ENCODE assay signal across 13 mouse cellular contexts in the genomic region with DNA sequence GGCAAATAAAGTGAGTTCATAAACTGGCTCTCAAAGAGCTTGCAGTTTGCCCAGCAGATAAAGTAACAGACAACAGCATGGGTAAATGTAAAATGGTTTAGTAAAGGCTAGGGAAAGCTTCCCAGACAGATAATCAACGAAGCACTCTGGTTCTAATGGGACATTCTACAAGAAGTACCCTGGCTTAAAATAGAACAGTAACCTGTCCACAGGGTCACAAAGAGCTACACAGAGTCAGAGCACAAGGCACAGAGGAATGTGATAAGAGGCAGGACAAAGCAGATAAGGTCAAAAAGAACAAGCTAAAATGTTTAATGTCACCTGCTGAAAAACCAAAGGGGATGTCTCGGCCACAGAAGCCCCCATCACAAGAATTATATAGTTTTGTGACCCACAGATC.
"Had no signal": no experiment of that assay in that cellular context is flagged by ENCODE, and none has a peak within 500 bp of the region (broad histone marks: within the 10 kb centered on the region; RNA-seq: fewer than 3 reads in every experiment).

No protein-coding gene starts in this region.

- H3K4me1 ChIP-seq: midbrain, embryonic 12.5 days; neural tube, embryonic 13.5 days had no signal

- ATAC-seq: midbrain, embryonic 16.5 days had no signal

- H3K9ac ChIP-seq: limb, embryonic 13.5 days; midbrain, embryonic 12.5 days; neural tube, embryonic 13.5 days had no signal

- H3K27me3 ChIP-seq: limb, embryonic 13.5 days; midbrain, embryonic 12.5 days; neural tube, embryonic 13.5 days had no signal

- H3K36me3 ChIP-seq: limb, embryonic 13.5 days; midbrain, embryonic 12.5 days; neural tube, embryonic 13.5 days had no signal

- DNase-seq: kidney, adult 9 months; kidney, postnatal 36 days; left cerebral cortex, postnatal 4 days; lung, adult 18-20 months; retina, postnatal 1 day; thymus, postnatal 4 days had no signal

- H3K4me3 ChIP-seq: limb, embryonic 13.5 days; midbrain, embryonic 12.5 days; neural tube, embryonic 13.5 days had no signal

- H3K27ac ChIP-seq: kidney, postnatal 0 days; limb, embryonic 13.5 days; midbrain, embryonic 12.5 days; neural tube, embryonic 13.5 days; stomach, postnatal 0 days had no signal

- H3K9me3 ChIP-seq: limb, embryonic 13.5 days; midbrain, embryonic 12.5 days; neural tube, embryonic 13.5 days had no signal

- H3K4me2 ChIP-seq: limb, embryonic 13.5 days; liver, embryonic 11.5 days; midbrain, embryonic 12.5 days; neural tube, embryonic 13.5 days had no signal
